ENCODE assay signal across 8 mouse cellular contexts in genomic region chr11:95310007-95310647, GRCm38 (mm10). TPM values are rescaled to one million over a fixed set of nuclear protein-coding genes. Genes with fewer than 3 reads are reported as not detected.
DNase-seq lines count a peak whose midpoint lies in the region; ATAC-seq and TF ChIP-seq lines count a peak whose summit lies in the region.

Gene Kat7, minus strand, starts transcription at chr11:95310246.

- ATAC-seq in activated CD4-positive, CD25-positive, alpha-beta regulatory T cell, adult 4 months: peak; percentile 76

- H3K4me3 ChIP-seq in cortical plate, adult 2 months (ENCODE audit: insufficient read depth, low read length): peak within 1 kb of the TSS; percentile 62
- peak within 1 kb of the TSS; percentile 100 for H3K4me3 ChIP-seq in megakaryocyte, embryonic 14.5 days (replicated peaks)

- H3K36me3 ChIP-seq in megakaryocyte, embryonic 14.5 days (replicated peaks; ENCODE audit: low read length): peaks cover 22% of the 10 kb centered on the region

- no peaks in the 10 kb centered on the region for H3K27me3 ChIP-seq in megakaryocyte, embryonic 14.5 days (replicated peaks)

- peak; percentile 76; the same call in 1 of the 2 replicates for TF ChIP-seq POLR2A in cortical plate, adult 2 months (IDR thresholded peaks at IDR 0.05; ENCODE audit: extremely low read depth, insufficient read depth, low read length)

- peak; percentile 95 to 97 for DNase-seq in gastrocnemius, adult 8-10 months (ENCODE audit: low spot score in 2 of 2)
- peak; percentile 97 for DNase-seq in hindlimb bud, embryonic 11.5 days (ENCODE audit: extremely low spot score, low read depth, low spot score)
- DNase-seq in left cerebral cortex, adult 8-10 months (ENCODE audit: low spot score in 2 of 2): peak; percentile 89 to 99
- peak; percentile 99 to 100 for DNase-seq in right cerebral cortex, postnatal 10 days (ENCODE audit: low spot score in 2 of 2)
- peak; percentile 94 to 98 for DNase-seq in urinary bladder, postnatal 36 days (ENCODE audit: low spot score in 2 of 2)

- no peaks in the 10 kb centered on the region for H3K9me3 ChIP-seq in megakaryocyte, embryonic 14.5 days

- H3K4me1 ChIP-seq in cortical plate, adult 2 months (ENCODE audit: control insufficient read depth, insufficient read depth, low read length): peaks cover 2% of the 10 kb centered on the region; the same call in 1 of the 2 replicates
- peaks cover 39% of the 10 kb centered on the region for H3K4me1 ChIP-seq in megakaryocyte, embryonic 14.5 days

- peak within 1 kb of the TSS; percentile 75 for H3K27ac ChIP-seq in cortical plate, adult 2 months (ENCODE audit: insufficient read depth, low read length)

- no peak for TF ChIP-seq CTCF in cortical plate, adult 2 months (IDR thresholded peaks at IDR 0.05; ENCODE audit: extremely low read depth, insufficient read depth, low read length)

RNA-seq across cellular contexts. Expression of gene Kat7, which starts in this region (rescaled TPM):
- 10 to 100 TPM; 40.8 to 49.2 TPM for polyA plus RNA-seq in activated CD4-positive, CD25-positive, alpha-beta regulatory T cell, adult 4 months (2017; shearing (Covaris generic))
- polyA plus RNA-seq in cortical plate, adult 2 months (2012; rRNA removed): 51.1 and 51.8 TPM in 2 replicates
- 10 to 100 TPM; 19.8 to 28.9 (median 24.2) TPM for total RNA-seq in gastrocnemius, adult 8-10 months (2022)
- total RNA-seq in left cerebral cortex, adult 8-10 months (2022): 100 to 1,000 TPM in 1 of 4 experiments, 10 to 100 TPM in 3; 72.6 to 100 (median 82.6) TPM
- polyA plus RNA-seq in megakaryocyte, embryonic 14.5 days (2012; ENCODE audit: insufficient read depth, low replicate concordance): 0.48 and 11.7 TPM in 2 replicates

Comparison
In these comparisons a context has a peak if more than half of its experiments do, and no peak if none do; other contexts are left out.
1. Peak in every context shown above with its lines: DNase-seq, ATAC-seq, H3K4me3 ChIP-seq and H3K27ac ChIP-seq.